Comparison of ENCODE assay signal across 8 mouse cellular contexts in genomic region chr2:168954835-168955716, GRCm38 (mm10). TPM values are rescaled to one million over a fixed set of nuclear protein-coding genes. Genes with fewer than 3 reads are reported as not detected.
DNase-seq lines count a peak whose midpoint lies in the region; ATAC-seq lines count a peak whose summit lies in the region.

TSS of gene Zfp64 (minus strand) at chr2:168955587.

- DNase-seq in adipocyte (ENCODE audit: low spot score): peak; percentile 94
- DNase-seq in embryo, embryonic 10 days (ENCODE audit: low spot score): peak; percentile 91
- DNase-seq in gastrocnemius, postnatal 14 days: peak; percentile 82
- peak; percentile 67 to 90 for DNase-seq in left cerebral cortex, postnatal 10 days (ENCODE audit: extremely low spot score in 1 of 2, low spot score in 2 of 2)
- DNase-seq in right cerebral cortex, postnatal 25 days: peak; percentile 84
- peak; percentile 76 to 79 for DNase-seq in urinary bladder, postnatal 4 days (ENCODE audit: low spot score in 2 of 2)

- peak; percentile 93 for ATAC-seq in inflammation-experienced regulatory T-cells, adult 6 months
- ATAC-seq in megakaryocyte-erythroid progenitor cell, adult 5-6 weeks (replicated peaks; ENCODE audit: low FRiP score, low TSS enrichment, poor library complexity, severe bottlenecking): peak; percentile 94

- intact Hi-C loops in gastrocnemius, postnatal 14 days (cut with DNase I; ENCODE audit: low total_unique reads): no loop called here
- intact Hi-C loops in left cerebral cortex, postnatal 10 days (cut with DNase I): no loop called here

RNA-seq across cellular contexts. Expression of gene Zfp64, which starts in this region (rescaled TPM):
- total RNA-seq in gastrocnemius, postnatal 14 days (2021): 1 to 10 TPM; 7.8 to 8.0 TPM
- 10 to 100 TPM; 21.5 to 28.4 (median 24.7) TPM for polyA plus RNA-seq in inflammation-experienced regulatory T-cells, adult 6 months (2017; shearing (Covaris generic))
- total RNA-seq in left cerebral cortex, postnatal 10 days (2021): 10 to 100 TPM; 19.1 to 19.5 TPM
- 17.2 and 22.5 TPM in 2 replicates for total RNA-seq in megakaryocyte-erythroid progenitor cell, adult 5-6 weeks (2014; fragmentation: Nextera tagmentation)
- 31.3 and 35.5 TPM in 2 replicates for total RNA-seq in megakaryocyte-erythroid progenitor cell, adult 5-6 weeks (2017)

Comparison
In these comparisons a context has a peak if more than half of its experiments do, and no peak if none do; other contexts are left out.
1. Peak in every context shown above with its lines: DNase-seq and ATAC-seq.